ENCODE assay signal across 16 mouse cellular contexts in genomic region chr14:60381671-60382070, GRCm38 (mm10). TPM values are rescaled to one million over a fixed set of nuclear protein-coding genes. Genes with fewer than 3 reads are reported as not detected.
DNase-seq lines count a peak whose midpoint lies in the region; ATAC-seq and TF ChIP-seq lines count a peak whose summit lies in the region.
"Had no signal": no experiment of that assay in that cellular context is flagged by ENCODE, and none has a peak within 500 bp of the region (broad histone marks: within the 10 kb centered on the region; RNA-seq: fewer than 3 reads in every experiment).

No protein-coding gene starts in this region.

- H3K4me3 ChIP-seq in cerebellum, adult 2 months (replicated peaks; ENCODE audit: insufficient read depth, low read depth, low read length) = peak overlapping the region; percentile 70
- H3K4me3 ChIP-seq in forebrain, embryonic 12.5 days (replicated peaks) = peak overlapping the region; percentile 26
- H3K4me3 ChIP-seq in hindbrain, embryonic 14.5 days (replicated peaks; ENCODE audit: low read length) = peak overlapping the region; percentile 91
- H3K4me3 ChIP-seq in midbrain, embryonic 16.5 days (ENCODE audit: low read depth, low read length) = peak overlapping the region; percentile 43
- no peak overlapping the region for H3K4me3 ChIP-seq in heart, embryonic 11.5 days (ENCODE audit: low read depth, low read length)
- H3K4me3 ChIP-seq: embryonic facial prominence, embryonic 10.5 days; heart, embryonic 12.5 days; liver, embryonic 12.5 days had no signal

- intact Hi-C loops in left cerebral cortex, postnatal 14 days (cut with DNase I) = no loop called here

- no peak overlapping the region for H3K9ac ChIP-seq in forebrain, embryonic 12.5 days
- H3K9ac ChIP-seq in hindbrain, embryonic 14.5 days = peak overlapping the region; percentile 45
- peak overlapping the region; percentile 63 for H3K9ac ChIP-seq in midbrain, embryonic 16.5 days (ENCODE audit: low read depth, low read length)
- H3K9ac ChIP-seq in heart, embryonic 11.5 days (ENCODE audit: low read depth, low read length) = no peak overlapping the region
- H3K9ac ChIP-seq: heart, embryonic 12.5 days; liver, embryonic 12.5 days had no signal

- no peak for TF ChIP-seq POLR2A in cerebellum, adult 2 months (IDR thresholded peaks at IDR 0.05; ENCODE audit: borderline replicate concordance, insufficient read depth, low read length)

- no peaks in the 10 kb centered on the region for H3K9me3 ChIP-seq in forebrain, embryonic 12.5 days
- H3K9me3 ChIP-seq in hindbrain, embryonic 14.5 days (ENCODE audit: control insufficient read depth, low read length) = no peaks in the 10 kb centered on the region
- H3K9me3 ChIP-seq in midbrain, embryonic 16.5 days (replicated peaks; ENCODE audit: control insufficient read depth, low read length, poor library complexity, severe bottlenecking) = no peaks in the 10 kb centered on the region
- no peaks in the 10 kb centered on the region for H3K9me3 ChIP-seq in heart, embryonic 11.5 days (replicated peaks; ENCODE audit: control insufficient read depth, low read length)
- H3K9me3 ChIP-seq: embryonic facial prominence, embryonic 10.5 days; heart, embryonic 12.5 days; liver, embryonic 12.5 days had no signal

- H3K27ac ChIP-seq in cerebellum, adult 2 months (ENCODE audit: insufficient read depth, low read length) = no peak overlapping the region
- no peak overlapping the region for H3K27ac ChIP-seq in forebrain, embryonic 12.5 days
- no peak overlapping the region for H3K27ac ChIP-seq in hindbrain, embryonic 14.5 days
- no peak overlapping the region for H3K27ac ChIP-seq in midbrain, embryonic 16.5 days (ENCODE audit: low read length)
- no peak overlapping the region for H3K27ac ChIP-seq in heart, embryonic 11.5 days (ENCODE audit: low read depth, low read length)
- H3K27ac ChIP-seq: embryonic facial prominence, embryonic 10.5 days; liver, embryonic 12.5 days had no signal

- H3K27me3 ChIP-seq in cerebellum, adult 2 months (ENCODE audit: control insufficient read depth, insufficient read depth, low read length) = no peaks in the 10 kb centered on the region
- no peaks in the 10 kb centered on the region; the same call in 1 of the 2 replicates for H3K27me3 ChIP-seq in forebrain, embryonic 12.5 days
- no peaks in the 10 kb centered on the region for H3K27me3 ChIP-seq in hindbrain, embryonic 14.5 days (ENCODE audit: control insufficient read depth, insufficient read depth, low read length)
- no peaks in the 10 kb centered on the region for H3K27me3 ChIP-seq in midbrain, embryonic 16.5 days (ENCODE audit: control insufficient read depth, insufficient read depth, low read depth, low read length)
- peaks cover 32% of the 10 kb centered on the region for H3K27me3 ChIP-seq in heart, embryonic 11.5 days (ENCODE audit: control insufficient read depth, insufficient read depth, low read length)
- H3K27me3 ChIP-seq: CH12.LX had no signal

- H3K4me2 ChIP-seq in forebrain, embryonic 12.5 days = peak overlapping the region; percentile 81
- H3K4me2 ChIP-seq in hindbrain, embryonic 14.5 days (replicated peaks) = peak overlapping the region; percentile 86
- H3K4me2 ChIP-seq in midbrain, embryonic 16.5 days (ENCODE audit: low read length) = peak overlapping the region; percentile 96
- no peak overlapping the region for H3K4me2 ChIP-seq in heart, embryonic 11.5 days
- H3K4me2 ChIP-seq: heart, embryonic 12.5 days; liver, embryonic 12.5 days had no signal

- no peak for ATAC-seq in forebrain, embryonic 12.5 days (ENCODE audit: low FRiP score)
- no peak for ATAC-seq in hindbrain, embryonic 14.5 days (ENCODE audit: low FRiP score)
- no peak for ATAC-seq in midbrain, embryonic 16.5 days
- ATAC-seq in heart, embryonic 11.5 days (replicated peaks; ENCODE audit: insufficient number of reproducible peaks, low FRiP score, low TSS enrichment) = no peak
- ATAC-seq: activated CD4-positive, CD25-positive, alpha-beta regulatory T cell, adult 4 months; liver, embryonic 12.5 days had no signal

- DNase-seq in cerebellum, adult 2 months = no peak
- no peak for DNase-seq in cerebellum, postnatal 36 days
- no peak for DNase-seq in hindbrain, embryonic 14.5 days (ENCODE audit: low spot score)
- no peak for DNase-seq in left cerebral cortex, postnatal 14 days (ENCODE audit: low spot score in 2 of 2)
- DNase-seq in thymus, postnatal 36 days = no peak
- DNase-seq: cerebellum, adult 11-12 months; gastrocnemius, postnatal 14 days; left cerebral cortex, postnatal 4 days had no signal

- peaks cover 15% of the 10 kb centered on the region for H3K4me1 ChIP-seq in cerebellum, adult 2 months (ENCODE audit: control insufficient read depth, insufficient read depth, low read length)
- peaks cover 75% of the 10 kb centered on the region for H3K4me1 ChIP-seq in forebrain, embryonic 12.5 days
- peaks cover 76% of the 10 kb centered on the region for H3K4me1 ChIP-seq in hindbrain, embryonic 14.5 days (replicated peaks; ENCODE audit: control insufficient read depth, insufficient read depth, low read length)
- peaks cover 71% of the 10 kb centered on the region for H3K4me1 ChIP-seq in midbrain, embryonic 16.5 days (ENCODE audit: control insufficient read depth, insufficient read depth, low read length)
- H3K4me1 ChIP-seq in heart, embryonic 11.5 days (ENCODE audit: control insufficient read depth, insufficient read depth, low read length) = peaks cover 6% of the 10 kb centered on the region; the same call in 1 of the 2 replicates
- H3K4me1 ChIP-seq: heart, embryonic 12.5 days; liver, embryonic 12.5 days had no signal

- H3K36me3 ChIP-seq in forebrain, embryonic 12.5 days (replicated peaks) = peaks cover 16% of the 10 kb centered on the region
- no peaks in the 10 kb centered on the region; the same call in 1 of the 2 replicates for H3K36me3 ChIP-seq in hindbrain, embryonic 14.5 days (replicated peaks; ENCODE audit: control insufficient read depth, insufficient read depth)
- peaks cover 2% of the 10 kb centered on the region; the same call in 1 of the 2 replicates for H3K36me3 ChIP-seq in midbrain, embryonic 16.5 days (ENCODE audit: control insufficient read depth, insufficient read depth, low read length)
- H3K36me3 ChIP-seq in heart, embryonic 11.5 days (ENCODE audit: control insufficient read depth, insufficient read depth, low read length) = no peaks in the 10 kb centered on the region
- H3K36me3 ChIP-seq: heart, embryonic 12.5 days; liver, embryonic 12.5 days had no signal

- no peak for TF ChIP-seq CTCF in cerebellum, adult 2 months (IDR thresholded peaks at IDR 0.05; ENCODE audit: borderline replicate concordance, insufficient read depth, low read depth, low read length)

- WGBS in cerebellum, adult 2 months = 19% methylated on average over 4 of the region's 4 CpGs
- WGBS in forebrain, embryonic 12.5 days = 69% methylated on average over 4 of the region's 4 CpGs
- 47% methylated on average over 4 of the region's 4 CpGs for WGBS in hindbrain, embryonic 14.5 days
- WGBS in midbrain, embryonic 16.5 days = 42% methylated on average over 4 of the region's 4 CpGs
- WGBS in heart, embryonic 11.5 days (ENCODE audit: insufficient replicate concordance) = 66% methylated on average over 4 of the region's 4 CpGs

RNA-seq across cellular contexts. Expression of gene Amer2, which starts 8.6 kb away (rescaled TPM):
- 28.3 and 33.2 TPM in 2 replicates for polyA plus RNA-seq in cerebellum, adult 2 months (2012; rRNA removed)
- polyA plus RNA-seq in forebrain, embryonic 12.5 days (2016; fragmentation: Nextera tagmentation; extraction: Ambion mirVana) = 37.5 and 38.6 TPM in 2 replicates
- polyA plus RNA-seq in hindbrain, embryonic 14.5 days (2014; fragmentation: Nextera tagmentation; extraction: Ambion mirVana) = 18.7 and 19.7 TPM in 2 replicates
- polyA plus RNA-seq in midbrain, embryonic 16.5 days (2015; fragmentation: Nextera tagmentation; extraction: Ambion mirVana) = 20.8 and 24.1 TPM in 2 replicates
- 0.50 and 0.54 TPM in 2 replicates for polyA plus RNA-seq in heart, embryonic 11.5 days (2014; fragmentation: Nextera tagmentation; extraction: Ambion mirVana)
- total RNA-seq in left cerebral cortex, postnatal 14 days (2021) = 10 to 100 TPM; 36.2 to 38.0 TPM
- total RNA-seq: CH12.LX had no signal
- polyA plus RNA-seq: activated CD4-positive, CD25-positive, alpha-beta regulatory T cell, adult 4 months had no signal

Comparison
In these comparisons a context has a peak if more than half of its experiments do, and no peak if none do; other contexts are left out.
1. H3K9ac ChIP-seq: peak in hindbrain, embryonic 14.5 days (single experiment) and midbrain, embryonic 16.5 days (single experiment); none in forebrain, embryonic 12.5 days (single experiment) and heart, embryonic 11.5 days (single experiment).
2. RNA of gene Amer2, which starts 8.6 kb away (polyA plus RNA-seq): 37.5 to 38.6 TPM in forebrain, embryonic 12.5 days, 28.3 to 33.2 TPM in cerebellum, adult 2 months, 20.8 to 24.1 TPM in midbrain, embryonic 16.5 days and 18.7 to 19.7 TPM in hindbrain, embryonic 14.5 days; 0.50 to 0.54 TPM in heart, embryonic 11.5 days; every median in the first group is over 10 times any median in the second.